In the genomic region with DNA sequence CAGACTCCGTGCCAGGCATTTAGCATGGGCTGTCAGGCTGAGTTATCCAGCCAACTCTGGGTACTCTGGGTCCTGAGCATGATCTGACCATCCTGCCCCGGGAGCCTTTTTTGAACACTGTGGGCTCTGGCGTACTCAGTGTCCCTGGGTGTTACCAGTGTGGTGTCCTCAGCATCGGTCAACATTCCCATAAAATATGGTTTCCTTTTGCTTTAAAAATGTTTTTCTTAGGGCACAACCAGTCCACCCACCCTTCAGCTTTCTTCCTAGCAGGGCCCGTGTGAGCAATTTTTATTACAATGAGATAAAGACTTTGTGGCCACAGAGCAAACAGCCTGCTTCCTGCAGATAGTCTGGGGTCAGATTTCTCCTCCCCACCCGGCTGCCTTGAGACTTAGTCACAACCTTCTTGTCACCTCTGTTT, we compare ENCODE assay signal across 9 mouse cellular contexts. TPM values are rescaled to one million over a fixed set of nuclear protein-coding genes. Genes with fewer than 3 reads are reported as not detected.
DNase-seq lines count a peak whose midpoint lies in the region; ATAC-seq and TF ChIP-seq lines count a peak whose summit lies in the region.
"Had no signal": no experiment of that assay in that cellular context is flagged by ENCODE, and none has a peak within 500 bp of the region (broad histone marks: within the 10 kb centered on the region; RNA-seq: fewer than 3 reads in every experiment).

No protein-coding gene starts in this region.

- H3K4me2 ChIP-seq in heart, embryonic 12.5 days = 0 out of 2 replicates have a peak overlapping the region, but pooled peaks have one; percentile 6
- no peak overlapping the region for H3K4me2 ChIP-seq in kidney, postnatal 0 days (ENCODE audit: low read length)
- H3K4me2 ChIP-seq in stomach, embryonic 15.5 days = no peak overlapping the region
- H3K4me2 ChIP-seq: liver, embryonic 15.5 days had no signal

- intact Hi-C loops in left cerebral cortex, postnatal 25 days (cut with DNase I) = no loop called here

- WGBS in heart, embryonic 12.5 days = 29% methylated on average over 6 of the region's 6 CpGs
- WGBS in kidney, postnatal 0 days = 26% methylated on average over 6 of the region's 6 CpGs
- WGBS in stomach, embryonic 15.5 days = 43% methylated on average over 6 of the region's 6 CpGs
- 71% methylated on average over 6 of the region's 6 CpGs for WGBS in hindbrain, embryonic 10.5 days

- peaks cover 7% of the 10 kb centered on the region for H3K4me1 ChIP-seq in testis, adult 2 months (ENCODE audit: control insufficient read depth, insufficient read depth, low read length)
- peaks cover 50% of the 10 kb centered on the region for H3K4me1 ChIP-seq in heart, embryonic 12.5 days (replicated peaks)
- H3K4me1 ChIP-seq in kidney, postnatal 0 days (replicated peaks; ENCODE audit: insufficient read depth, low read length) = 0 out of 2 replicates have a peak, but pooled peaks cover 6% of the 10 kb centered on the region
- peaks cover 15% of the 10 kb centered on the region for H3K4me1 ChIP-seq in stomach, embryonic 15.5 days
- H3K4me1 ChIP-seq in hindbrain, embryonic 10.5 days (replicated peaks) = peaks cover 17% of the 10 kb centered on the region

- TF ChIP-seq POLR2A in testis, adult 2 months (IDR thresholded peaks at IDR 0.05; ENCODE audit: control insufficient read depth, low read depth, low read length) = no peak

- H3K9ac ChIP-seq in heart, embryonic 12.5 days = no peak overlapping the region
- no peak overlapping the region for H3K9ac ChIP-seq in kidney, postnatal 0 days (ENCODE audit: low read depth, low read length)
- H3K9ac ChIP-seq in stomach, embryonic 15.5 days = no peak overlapping the region
- H3K9ac ChIP-seq: liver, embryonic 15.5 days had no signal

- no peaks in the 10 kb centered on the region for H3K27me3 ChIP-seq in testis, adult 2 months (ENCODE audit: control insufficient read depth, insufficient read depth, low read length)
- H3K27me3 ChIP-seq in heart, embryonic 12.5 days (replicated peaks) = no peaks in the 10 kb centered on the region
- H3K27me3 ChIP-seq in kidney, postnatal 0 days (ENCODE audit: insufficient read depth, low read length) = no peaks in the 10 kb centered on the region
- no peaks in the 10 kb centered on the region for H3K27me3 ChIP-seq in stomach, embryonic 15.5 days (replicated peaks)
- peaks cover 6% of the 10 kb centered on the region; the same call in 1 of the 2 replicates for H3K27me3 ChIP-seq in hindbrain, embryonic 10.5 days (ENCODE audit: insufficient read depth, poor library complexity, severe bottlenecking)

- no peak for TF ChIP-seq CTCF in testis, adult 2 months (IDR thresholded peaks at IDR 0.05; ENCODE audit: control insufficient read depth, insufficient read depth, insufficient replicate concordance, low read depth, low read length)
- TF ChIP-seq CTCF in kidney, postnatal 0 days (IDR thresholded peaks at IDR 0.05; ENCODE audit: low read depth) = no peak

- no peak for DNase-seq in testis, postnatal 14 days (ENCODE audit: low spot score)
- DNase-seq in kidney, postnatal 0 days (ENCODE audit: low spot score) = peak; percentile 58
- no peak for DNase-seq in cerebellum, adult 18-20 months
- DNase-seq in left cerebral cortex, postnatal 25 days (ENCODE audit: low spot score in 2 of 2) = no peak
- DNase-seq in hindbrain, embryonic 10.5 days (ENCODE audit: low spot score) = no peak

- H3K4me3 ChIP-seq in testis, adult 2 months (ENCODE audit: control insufficient read depth, low read depth, low read length) = no peak overlapping the region
- H3K4me3 ChIP-seq in heart, embryonic 12.5 days = no peak overlapping the region
- H3K4me3 ChIP-seq in kidney, postnatal 0 days (replicated peaks; ENCODE audit: low read depth, low read length) = no peak overlapping the region
- H3K4me3 ChIP-seq in stomach, embryonic 15.5 days (replicated peaks) = no peak overlapping the region
- no peak overlapping the region for H3K4me3 ChIP-seq in hindbrain, embryonic 10.5 days
- H3K4me3 ChIP-seq: liver, embryonic 15.5 days had no signal

- ATAC-seq in heart, embryonic 12.5 days (ENCODE audit: insufficient number of reproducible peaks, low FRiP score) = peak; percentile 52
- no peak; the same call in 1 of the 2 replicates for ATAC-seq in kidney, postnatal 0 days (replicated peaks; ENCODE audit: low FRiP score, low read depth)
- no peak for ATAC-seq in stomach, embryonic 15.5 days (ENCODE audit: insufficient read depth, low FRiP score, low read depth)

- H3K9me3 ChIP-seq in heart, embryonic 12.5 days (replicated peaks) = no peaks in the 10 kb centered on the region
- H3K9me3 ChIP-seq in kidney, postnatal 0 days (replicated peaks; ENCODE audit: low read length) = no peaks in the 10 kb centered on the region
- no peaks in the 10 kb centered on the region for H3K9me3 ChIP-seq in stomach, embryonic 15.5 days
- H3K9me3 ChIP-seq in hindbrain, embryonic 10.5 days = no peaks in the 10 kb centered on the region
- H3K9me3 ChIP-seq: liver, embryonic 15.5 days had no signal

- no peaks in the 10 kb centered on the region for H3K36me3 ChIP-seq in testis, adult 2 months (ENCODE audit: control insufficient read depth, insufficient read depth, low read length)
- no peaks in the 10 kb centered on the region for H3K36me3 ChIP-seq in heart, embryonic 12.5 days
- no peaks in the 10 kb centered on the region for H3K36me3 ChIP-seq in kidney, postnatal 0 days (ENCODE audit: insufficient read depth, low read length)
- H3K36me3 ChIP-seq in stomach, embryonic 15.5 days = no peaks in the 10 kb centered on the region
- no peaks in the 10 kb centered on the region for H3K36me3 ChIP-seq in hindbrain, embryonic 10.5 days
- H3K36me3 ChIP-seq: liver, embryonic 15.5 days had no signal

- peak overlapping the region; percentile 70 for H3K27ac ChIP-seq in testis, adult 2 months (ENCODE audit: control insufficient read depth, insufficient read depth, low read depth, low read length)
- H3K27ac ChIP-seq in heart, embryonic 12.5 days (ENCODE audit: poor library complexity, severe bottlenecking) = peak overlapping the region; percentile 79
- peak overlapping the region; percentile 62 for H3K27ac ChIP-seq in kidney, postnatal 0 days
- H3K27ac ChIP-seq in stomach, embryonic 15.5 days = peak overlapping the region; percentile 42; the same call in 1 of the 2 replicates
- no peak overlapping the region for H3K27ac ChIP-seq in hindbrain, embryonic 10.5 days

RNA-seq across cellular contexts. Expression of a gene that starts 27.6 kb away (rescaled TPM):
- polyA plus RNA-seq in testis, adult 2 months (2012; rRNA removed) = 8.5 and 10.4 TPM in 2 replicates
- 0.73 and 0.83 TPM in 2 replicates for polyA plus RNA-seq in heart, embryonic 12.5 days (2016; fragmentation: Nextera tagmentation; extraction: Ambion mirVana)
- 23.3 and 24.5 TPM in 2 replicates for polyA plus RNA-seq in kidney, postnatal 0 days (2015; fragmentation: Nextera tagmentation; extraction: Ambion mirVana)
- polyA plus RNA-seq in stomach, embryonic 15.5 days (2015; fragmentation: Nextera tagmentation; extraction: Ambion mirVana) = 9.5 and 11.6 TPM in 2 replicates
- not detected for total RNA-seq in left cerebral cortex, postnatal 25 days (2021)
- 0.27 and 0.39 TPM in 2 replicates for polyA plus RNA-seq in hindbrain, embryonic 10.5 days (2016; fragmentation: Nextera tagmentation; extraction: Ambion mirVana)

RNA-seq across cellular contexts. Expression of a gene that starts 36.6 kb away (rescaled TPM):
- 16.4 and 17.5 TPM in 2 replicates for polyA plus RNA-seq in testis, adult 2 months (2012; rRNA removed)
- 46.6 and 49.7 TPM in 2 replicates for polyA plus RNA-seq in heart, embryonic 12.5 days (2016; fragmentation: Nextera tagmentation; extraction: Ambion mirVana)
- polyA plus RNA-seq in kidney, postnatal 0 days (2015; fragmentation: Nextera tagmentation; extraction: Ambion mirVana) = 77.1 and 79.5 TPM in 2 replicates
- polyA plus RNA-seq in stomach, embryonic 15.5 days (2015; fragmentation: Nextera tagmentation; extraction: Ambion mirVana) = 66.0 and 66.4 TPM in 2 replicates
- total RNA-seq in left cerebral cortex, postnatal 25 days (2021) = 10 to 100 TPM; 40.3 to 43.6 TPM
- 79.0 and 82.1 TPM in 2 replicates for polyA plus RNA-seq in hindbrain, embryonic 10.5 days (2016; fragmentation: Nextera tagmentation; extraction: Ambion mirVana)

RNA-seq across cellular contexts. Expression of a gene that starts 49.3 kb away (rescaled TPM):
- polyA plus RNA-seq in testis, adult 2 months (2012; rRNA removed) = 0.32 and 0.42 TPM in 2 replicates
- 7.0 and 7.5 TPM in 2 replicates for polyA plus RNA-seq in heart, embryonic 12.5 days (2016; fragmentation: Nextera tagmentation; extraction: Ambion mirVana)
- polyA plus RNA-seq in kidney, postnatal 0 days (2015; fragmentation: Nextera tagmentation; extraction: Ambion mirVana) = 1.9 and 2.2 TPM in 2 replicates
- 7.7 and 12.7 TPM in 2 replicates for polyA plus RNA-seq in stomach, embryonic 15.5 days (2015; fragmentation: Nextera tagmentation; extraction: Ambion mirVana)
- 1 to 10 TPM; 2.2 to 2.4 TPM for total RNA-seq in left cerebral cortex, postnatal 25 days (2021)
- polyA plus RNA-seq in hindbrain, embryonic 10.5 days (2016; fragmentation: Nextera tagmentation; extraction: Ambion mirVana) = 0.16 TPM in 1 of 2 replicates, not detected in the other
